Mouse (Mus musculus) CH12.LX (cell line): ENCODE measurements around the gene Itgb7. TPM values are rescaled to one million over a fixed set of nuclear protein-coding genes. Genes with fewer than 3 reads are reported as not detected.

Experiments used
- DNase-seq: peaks from one replicate; pipeline ENCODE4 v3.0.0-alpha.2; 2013; ENCODE audit errors: extremely low read depth
- H3K27ac ChIP-seq: 2 replicates; pipeline ENCODE4 v1.5.1; 2012; ENCODE audit warnings: low read depth, mild to moderate bottlenecking, control low read depth, moderate library complexity; ENCODE audit not compliant: insufficient read depth
- H3K27me3 ChIP-seq: replicated peaks from 2 replicates; pipeline ENCODE3; 2012; ENCODE audit warnings: inconsistent platforms
- H3K36me3 ChIP-seq, 2 experiments: replicated peaks in 1 of 2; 2 replicates each; pipeline versions ENCODE3 to v1.6.1; 2012; ENCODE audit warnings: inconsistent platforms in 1 of 2, low read length in 1 of 2, mild to moderate bottlenecking in 1 of 2, mixed read lengths in 1 of 2, moderate library complexity in 1 of 2; ENCODE audit not compliant: control insufficient read depth in 1 of 2, insufficient read depth in 1 of 2
- H3K4me1 ChIP-seq, 2 experiments: 2 replicates each; pipeline ENCODE4 v1.6.1; 2012; ENCODE audit warnings: inconsistent platforms in 1 of 2, moderate library complexity in 1 of 2; ENCODE audit not compliant: insufficient read depth in 2 of 2, control insufficient read depth in 1 of 2
- H3K4me2 ChIP-seq: 2 replicates; pipeline ENCODE4 v1.6.1; 2012; ENCODE audit warnings: low read depth, mild to moderate bottlenecking, control low read depth; ENCODE audit not compliant: poor library complexity, insufficient read depth, severe bottlenecking
- H3K4me3 ChIP-seq, 3 experiments: fragments of 150-350 bp in 1 of 3; sonication (generic) in 1 of 3; replicated peaks in 1 of 3; 2 replicates each; pipeline versions ENCODE3 to v1.5.1; 2011 to 2012; ENCODE audit warnings: low read depth in 2 of 3, low read length in 2 of 3, mild to moderate bottlenecking in 2 of 3, moderate library complexity in 2 of 3, control low read depth in 1 of 3, improper control_type of control experiment in 1 of 3, inconsistent platforms in 1 of 3, mixed read lengths in 1 of 3; ENCODE audit not compliant: poor library complexity in 1 of 3
- H3K79me2 ChIP-seq: replicated peaks from 2 replicates; pipeline ENCODE4 v1.6.1; 2012; ENCODE audit warnings: mild to moderate bottlenecking, moderate library complexity; ENCODE audit not compliant: control insufficient read depth, poor library complexity, insufficient read depth, severe bottlenecking; ENCODE audit errors: extremely low read depth
- H3K9ac ChIP-seq: 2 replicates; pipeline ENCODE4 v1.6.1; 2012; ENCODE audit warnings: low read depth, mild to moderate bottlenecking, control low read depth, moderate library complexity; ENCODE audit not compliant: insufficient read depth
- H3K9me3 ChIP-seq: replicated peaks from 2 replicates; pipeline ENCODE3; 2012; ENCODE audit warnings: low read length, inconsistent platforms, mixed read lengths
- BHLHE40 ChIP-seq: IDR thresholded peaks from 2 replicates; pipeline ENCODE4 v1.6.1; 2011; ENCODE audit warnings: mild to moderate bottlenecking, low read depth, low read length, improper control_type of control experiment
- CHD1 ChIP-seq: IDR thresholded peaks from 2 replicates; pipeline ENCODE4 v1.6.1; 2012; ENCODE audit warnings: low read depth, low read length, improper control_type of control experiment, inconsistent platforms
- E2F4 ChIP-seq: IDR thresholded peaks from 2 replicates; pipeline ENCODE4 v1.6.1; 2011; ENCODE audit warnings: low read depth, low read length, improper control_type of control experiment; ENCODE audit not compliant: insufficient replicate concordance
- ELF1 ChIP-seq: IDR thresholded peaks from 2 replicates; pipeline ENCODE4 v1.6.1; 2014; ENCODE audit warnings: low read depth, mild to moderate bottlenecking, inconsistent platforms, low read length, improper control_type of control experiment
- EP300 ChIP-seq: IDR thresholded peaks from 2 replicates; pipeline ENCODE4 v1.6.1; 2011; ENCODE audit warnings: low read length, improper control_type of control experiment
- ETS1 ChIP-seq: conservative IDR thresholded peaks from 2 replicates; pipeline ENCODE4 v1.6.1; 2012; ENCODE audit warnings: low read depth, mild to moderate bottlenecking, inconsistent platforms, low read length, improper control_type of control experiment, moderate library complexity
- HCFC1 ChIP-seq: IDR thresholded peaks from 2 replicates; pipeline ENCODE4 v1.6.1; 2012; ENCODE audit warnings: low read depth, mild to moderate bottlenecking, inconsistent platforms, low read length, improper control_type of control experiment
- IRF4 ChIP-seq: IDR thresholded peaks from 2 replicates; pipeline ENCODE4 v1.6.1; 2014; ENCODE audit warnings: low read depth, mild to moderate bottlenecking, inconsistent platforms, low read length, improper control_type of control experiment
- JUN ChIP-seq: IDR thresholded peaks from 2 replicates; pipeline ENCODE4 v1.6.1; 2011; ENCODE audit warnings: low read depth, mild to moderate bottlenecking, low read length, improper control_type of control experiment, moderate library complexity; ENCODE audit not compliant: insufficient read depth
- JUND ChIP-seq: conservative IDR thresholded peaks from 2 replicates; pipeline ENCODE4 v1.6.1; 2011; ENCODE audit warnings: low read depth, low read length, improper control_type of control experiment
- MAX ChIP-seq: IDR thresholded peaks from 2 replicates; pipeline ENCODE4 v1.6.1; 2011; ENCODE audit warnings: low read length, improper control_type of control experiment
- MAZ ChIP-seq: IDR thresholded peaks from 2 replicates; pipeline ENCODE4 v1.6.1; 2012; ENCODE audit warnings: low read depth, mild to moderate bottlenecking, inconsistent platforms, low read length, improper control_type of control experiment, moderate library complexity
- MEF2A ChIP-seq: IDR thresholded peaks from 2 replicates; pipeline ENCODE4 v1.6.1; 2014; ENCODE audit warnings: low read depth, mild to moderate bottlenecking, inconsistent platforms, low read length, improper control_type of control experiment, borderline replicate concordance
- MXI1 ChIP-seq: IDR thresholded peaks from 2 replicates; pipeline ENCODE4 v1.6.1; 2011; ENCODE audit warnings: mild to moderate bottlenecking, low read depth, low read length, improper control_type of control experiment
- MYC ChIP-seq: IDR thresholded peaks from 2 replicates; pipeline ENCODE4 v1.6.1; 2011; ENCODE audit warnings: low read depth, mild to moderate bottlenecking, improper control_type of control experiment, low read length
- NELFE ChIP-seq: IDR thresholded peaks from 2 replicates; pipeline ENCODE4 v1.6.1; 2011; ENCODE audit warnings: low read depth, low read length, improper control_type of control experiment
- NRF1 ChIP-seq: IDR thresholded peaks from 2 replicates; pipeline ENCODE4 v1.6.1; 2014; ENCODE audit warnings: low read depth, mild to moderate bottlenecking, inconsistent platforms, low read length, improper control_type of control experiment, moderate library complexity
- PAX5 ChIP-seq: IDR thresholded peaks from 2 replicates; pipeline ENCODE4 v1.6.1; 2012; ENCODE audit warnings: low read length, inconsistent platforms, mixed read lengths
- POLR2A ChIP-seq: IDR thresholded peaks from 2 replicates; pipeline ENCODE4 v1.6.1; 2011; ENCODE audit warnings: low read depth, mild to moderate bottlenecking, improper control_type of control experiment, low read length
- POLR2AphosphoS2 ChIP-seq: IDR thresholded peaks from 2 replicates; pipeline ENCODE4 v1.6.1; 2011; ENCODE audit warnings: low read depth, low read length, improper control_type of control experiment
- RAD21 ChIP-seq: IDR thresholded peaks from 2 replicates; pipeline ENCODE4 v1.6.1; 2011; ENCODE audit warnings: low read depth, mild to moderate bottlenecking, low read length, improper control_type of control experiment, moderate library complexity
- RCOR1 ChIP-seq: conservative IDR thresholded peaks from 2 replicates; pipeline ENCODE4 v1.6.1; 2012; ENCODE audit warnings: low read depth, mild to moderate bottlenecking, inconsistent platforms, low read length, improper control_type of control experiment
- SIN3A ChIP-seq: IDR thresholded peaks from 2 replicates; pipeline ENCODE4 v1.6.1; 2012; ENCODE audit warnings: low read length, improper control_type of control experiment, inconsistent platforms
- SMC3 ChIP-seq: IDR thresholded peaks from 2 replicates; pipeline ENCODE4 v1.6.1; 2011; ENCODE audit warnings: low read depth, low read length, improper control_type of control experiment
- TBP ChIP-seq: conservative IDR thresholded peaks from 2 replicates; pipeline ENCODE4 v1.6.1; 2011; ENCODE audit warnings: low read depth, low read length, improper control_type of control experiment
- TCF12 ChIP-seq: IDR thresholded peaks from 2 replicates; pipeline ENCODE4 v1.6.1; 2014; ENCODE audit warnings: low read depth, mild to moderate bottlenecking, inconsistent platforms, low read length, improper control_type of control experiment
- USF1 ChIP-seq: IDR thresholded peaks from 2 replicates; pipeline ENCODE4 v1.6.1; 2014; ENCODE audit warnings: low read depth, mild to moderate bottlenecking, inconsistent platforms, low read length, improper control_type of control experiment
- USF2 ChIP-seq: conservative IDR thresholded peaks from 2 replicates; pipeline ENCODE4 v1.6.1; 2011; ENCODE audit warnings: low read depth, low read length, improper control_type of control experiment
- ZC3H11A ChIP-seq: IDR thresholded peaks from 2 replicates; pipeline ENCODE4 v1.6.1; 2012; ENCODE audit warnings: low read depth, mild to moderate bottlenecking, inconsistent platforms, low read length, improper control_type of control experiment
- ZNF384 ChIP-seq: IDR thresholded peaks from 2 replicates; pipeline ENCODE4 v1.6.1; 2012; ENCODE audit warnings: low read depth, low read length, improper control_type of control experiment, inconsistent platforms
- dilution Hi-C: fragments of 300-500 bp; cut with MboI; formaldehyde crosslinking; loops from 2 replicates; pipeline ENCODE4 v1.14.3; 2020; ENCODE audit warnings: low sequenced_read_pairs; ENCODE audit not compliant: extremely low pct_unique_long_range_greater_than_20kb, extremely low pct_ligation_motif_present
- in situ Hi-C: fragments of 300-500 bp; cut with MboI; formaldehyde crosslinking; loops from 3 replicates; pipeline ENCODE4 v1.14.3; 2019; ENCODE audit warnings: low sequenced_read_pairs, low pct_ligation_motif_present, low pct_unique_long_range_greater_than_20kb, mixed read lengths
- polyA plus RNA-seq: library from polyadenylated mRNA; unstranded; fragments of >175 nt; gene quantifications from 2 replicates; pipeline ENCODE4 v1.2.1, GENCODE M21; 2012; ENCODE audit warnings: low read depth; ENCODE audit not compliant: insufficient read length
- total RNA-seq, 2 experiments: library from RNA; depleted of rRNA; stranded (reverse); fragments of 300-350 nt in 1 of 2; fragments of >200 nt in 1 of 2; gene quantifications; 2 replicates each; pipeline ENCODE4 v1.2.3; 2012 to 2014

The Itgb7 gene
- total and polyA plus RNA-seq, 3 experiments, result 1.8 to 17.7 (median 2.8) TPM

- DNase-seq, result no peak
- Histone ChIP-seq H3K27ac (no peak overlapping the region), H3K9ac (no peak overlapping the region), H3K27me3 (no peaks in the 10 kb centered on the region), H3K4me2 (no peak overlapping the region), H3K4me1 (peaks cover 36 to 60% of the 10 kb centered on the region in 2 experiments), H3K79me2 (no peaks in the 10 kb centered on the region), H3K9me3 (no peaks in the 10 kb centered on the region), H3K4me3 (no peak overlapping the region), H3K36me3 (no peaks in the 10 kb centered on the region)
- no peak for TF ChIP-seq E2F4
- no peak for TF ChIP-seq NRF1
- TF ChIP-seq EP300, result no peak
- TF ChIP-seq JUN, result no peak
- TF ChIP-seq BHLHE40, result no peak
- no peak for TF ChIP-seq MAZ
- no peak for TF ChIP-seq HCFC1
- TF ChIP-seq MAX, result no peak
- TF ChIP-seq JUND, result no peak
- no peak for TF ChIP-seq RAD21
- no peak for TF ChIP-seq SMC3
- TF ChIP-seq ZC3H11A, result no peak
- TF ChIP-seq PAX5, result no peak
- TF ChIP-seq CHD1, result no peak
- in situ Hi-C loops (no loop called here), dilution Hi-C loops (no loop called here)
Measured at GRCm38 (mm10) chr15:102232764-102233163, 1.0 kb upstream of the Itgb7 start.

GRCm38 (mm10) chr15:102230408-102231321, 1.1 kb downstream of the Itgb7 start:
- peaks cover 32 to 56% of the 10 kb centered on the region in 2 experiments for H3K4me1 ChIP-seq
- H3K27ac ChIP-seq, result no peak overlapping the region
- H3K27me3 ChIP-seq, result peaks cover 2% of the 10 kb centered on the region
- peak; percentile 44 for DNase-seq
- H3K4me2 ChIP-seq, result peak overlapping the region; percentile 52
- H3K9ac ChIP-seq, result no peak overlapping the region
- dilution Hi-C loops, result no loop called here
- peak overlapping the region in 1 of 3 experiments; percentile 49 for H3K4me3 ChIP-seq
- H3K79me2 ChIP-seq, result no peaks in the 10 kb centered on the region
- H3K9me3 ChIP-seq, result peaks cover 4% of the 10 kb centered on the region
- in situ Hi-C loops, result no loop called here
- H3K36me3 ChIP-seq, result no peaks in the 10 kb centered on the region
- no peak for TF ChIP-seq SMC3
- no peak for TF ChIP-seq NELFE
- TF ChIP-seq SIN3A, result peak; percentile 58; the same call in 1 of the 2 replicates
- TF ChIP-seq USF1, result 0 out of 2 replicates have a peak, but pooled peaks have one; percentile 23
- TF ChIP-seq POLR2A, result no peak
- peak; percentile 54; the same call in 1 of the 2 replicates for TF ChIP-seq TCF12
- no peak for TF ChIP-seq USF2
- peak; percentile 32; the same call in 1 of the 2 replicates for TF ChIP-seq MEF2A
- peak; percentile 42 for TF ChIP-seq ETS1
- no peak for TF ChIP-seq RCOR1
- TF ChIP-seq EP300, result peak; percentile 53; the same call in 1 of the 2 replicates
- no peak for TF ChIP-seq ZNF384
- TF ChIP-seq BHLHE40, result peak; percentile 77
- TF ChIP-seq IRF4, result peak; percentile 84
- TF ChIP-seq ELF1, result no peak
- TF ChIP-seq MAX, result 0 out of 2 replicates have a peak, but pooled peaks have one; percentile 38
- TF ChIP-seq POLR2AphosphoS2, result no peak
- peak; percentile 53; the same call in 1 of the 2 replicates for TF ChIP-seq MYC
- TF ChIP-seq JUN, result peak; percentile 27; the same call in 1 of the 2 replicates
- peak; percentile 42; the same call in 1 of the 2 replicates for TF ChIP-seq MXI1
- TF ChIP-seq MAZ, result 0 out of 2 replicates have a peak, but pooled peaks have one; percentile 69
- no peak for TF ChIP-seq TBP
